Mouse (Mus musculus) cerebellum, postnatal 10 days (tissue): Measurements from ENCODE around the gene Hipk1.
"Not testable (repeated sequence)": the region's sequence is repeated elsewhere in the genome, so short reads cannot be mapped to it uniquely, and the experiment has no call there.

Experiments
- DNase-seq, 2 experiments: peaks; one replicate each; pipeline ENCODE4 v3.0.0; 2021; ENCODE audit warnings: mixed read lengths in 2 of 2

The Hipk1 gene

DNA sequence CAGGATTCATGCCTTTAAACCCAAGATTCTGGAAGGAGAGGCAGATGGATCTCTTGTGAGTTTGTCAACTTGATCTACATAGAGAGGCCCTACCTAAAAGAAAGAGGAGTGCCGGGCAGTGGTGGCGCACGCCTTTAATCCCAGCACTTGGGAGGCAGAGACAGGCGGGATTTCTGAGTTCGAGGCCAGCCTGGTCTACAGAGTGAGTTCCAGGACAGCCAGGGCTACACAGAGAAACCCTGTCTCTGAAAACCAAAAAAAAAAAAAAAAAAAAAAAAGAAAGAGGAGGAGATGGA is 696 bp upstream of the Hipk1 start:
- DNase-seq: not testable (repeated sequence)

DNA sequence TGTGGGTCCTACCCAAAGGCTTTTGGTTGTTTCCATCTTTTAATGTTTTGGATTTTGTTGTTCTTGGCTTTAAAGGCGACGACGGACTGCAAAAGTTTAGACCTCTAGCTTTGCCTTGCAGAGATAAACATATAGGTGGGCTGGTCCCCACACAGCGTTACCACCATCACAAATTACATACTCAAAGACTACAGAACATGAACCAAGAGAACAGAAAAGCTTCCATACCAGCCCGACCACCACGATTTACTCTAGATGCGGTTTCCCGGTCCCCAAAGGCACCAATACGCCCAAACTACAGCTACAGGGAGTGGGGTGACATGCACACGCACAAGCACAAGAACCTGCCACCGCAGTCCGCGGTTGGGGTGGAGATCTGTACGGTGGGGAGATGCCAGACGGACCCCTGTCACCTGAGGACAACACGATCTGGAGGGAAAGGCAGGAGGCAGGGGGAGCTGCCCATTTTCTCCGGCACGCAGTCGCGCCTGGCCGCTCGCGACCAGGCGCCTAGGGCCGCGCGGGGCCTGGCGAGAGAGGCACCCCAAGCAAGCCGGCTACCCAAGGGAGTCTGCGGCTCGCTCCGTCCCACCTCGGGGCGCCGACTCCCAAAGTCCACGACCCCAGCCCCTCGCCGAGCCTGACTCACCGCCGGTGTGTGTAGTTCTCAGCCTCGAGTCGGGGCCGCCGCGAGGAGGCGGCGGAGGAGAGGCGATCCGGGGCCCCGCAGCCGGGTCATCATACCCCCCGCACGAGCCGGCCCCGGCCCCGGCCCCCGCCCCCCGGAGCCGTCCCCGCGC is 817 bp downstream of the Hipk1 start:
- peak in 1 of 2 experiments; percentile 67 for DNase-seq

- DNase-seq: peak; percentile 34 to 38
Measured at GRCm38 (mm10) chr3:103789891-103790345, 1.4 kb downstream of the Hipk1 start.

GRCm38 (mm10) chr3:103789096-103789495 is 2.3 kb downstream of the Hipk1 start:
- no peak for DNase-seq

DNA sequence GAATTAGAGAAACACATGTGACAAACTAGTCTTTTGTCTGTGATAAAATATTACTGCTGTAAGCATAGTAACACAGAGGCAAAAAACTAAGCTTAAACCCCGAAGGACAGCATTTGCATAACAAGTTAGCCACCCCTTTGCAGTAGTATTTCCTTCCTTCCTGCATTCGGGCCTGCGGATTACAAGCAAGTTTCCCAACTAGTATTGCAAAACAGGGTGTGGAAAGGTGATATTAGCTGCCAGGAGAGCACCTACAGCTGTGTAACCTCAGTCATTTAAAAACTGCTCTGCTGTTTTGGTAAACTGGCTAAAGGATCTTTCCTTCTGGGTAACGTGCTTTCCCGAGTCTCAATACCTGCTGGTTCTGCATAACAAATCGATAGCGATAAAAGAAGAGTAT is 4.1 kb downstream of the Hipk1 start:
- no peak for DNase-seq

DNA sequence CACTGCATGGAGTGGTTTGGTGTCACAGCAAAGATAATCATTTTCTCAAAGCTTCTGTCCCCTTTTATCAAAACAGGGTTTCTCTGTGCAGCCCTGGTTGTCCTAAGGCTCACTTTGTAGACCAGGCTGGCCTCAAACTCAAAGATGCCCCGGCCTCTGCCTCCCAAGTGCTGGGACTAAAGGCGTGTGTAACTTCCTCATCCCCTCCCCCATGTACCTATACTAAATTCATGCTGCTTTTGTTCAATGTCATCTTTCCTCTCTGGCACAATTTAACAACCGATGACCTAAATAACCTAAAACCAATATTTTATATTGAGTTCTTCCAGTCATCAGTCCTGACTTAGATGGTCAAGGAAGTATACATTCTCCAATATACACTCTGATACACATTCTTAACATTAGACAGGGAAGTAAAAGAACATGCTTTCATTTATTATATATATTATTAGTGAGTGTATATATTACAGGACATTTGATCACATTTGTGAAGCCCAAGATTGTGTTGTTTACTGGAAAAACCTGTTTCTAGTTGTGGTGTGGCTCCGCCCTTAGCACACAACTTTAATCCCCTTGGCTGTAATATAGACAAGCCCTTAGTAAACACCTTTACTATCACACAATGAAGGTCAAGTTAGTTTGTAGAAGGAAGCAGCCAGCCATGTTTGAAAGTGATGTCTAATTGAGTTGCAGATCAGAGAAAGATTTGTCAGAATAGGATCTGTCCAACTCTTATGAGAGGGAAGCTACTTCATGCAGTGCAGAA is 8.3 kb downstream of the Hipk1 start:
- DNase-seq: no peak

- DNase-seq: no peak
Measured at GRCm38 (mm10) chr3:103780777-103781176, 10.6 kb downstream of the Hipk1 start.

DNA sequence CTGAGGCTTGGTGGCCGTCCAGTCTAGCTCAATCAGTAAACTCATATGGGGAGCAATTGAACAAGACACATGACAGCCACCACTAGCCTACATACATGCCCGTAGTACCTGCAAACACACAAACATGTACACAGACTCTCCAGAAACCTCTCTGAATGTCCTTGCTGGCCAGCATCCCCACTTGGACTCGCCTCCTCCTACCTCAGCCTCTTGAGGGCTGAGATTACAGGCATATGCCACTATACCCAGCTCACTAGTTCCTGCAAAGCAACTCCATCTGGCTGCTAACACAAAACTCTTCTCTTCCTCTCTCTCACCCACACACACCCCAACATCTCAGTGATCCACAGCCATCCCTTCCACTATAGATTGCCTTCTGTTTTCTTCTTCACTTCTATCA is 11.1 kb downstream of the Hipk1 start:
- peak in 1 of 2 experiments; percentile 22 for DNase-seq

- DNase-seq: no peak
Measured at GRCm38 (mm10) chr3:103779183-103779582, 12.2 kb downstream of the Hipk1 start.

GRCm38 (mm10) chr3:103778660-103779059 is 12.7 kb downstream of the Hipk1 start:
- no peak for DNase-seq

DNA sequence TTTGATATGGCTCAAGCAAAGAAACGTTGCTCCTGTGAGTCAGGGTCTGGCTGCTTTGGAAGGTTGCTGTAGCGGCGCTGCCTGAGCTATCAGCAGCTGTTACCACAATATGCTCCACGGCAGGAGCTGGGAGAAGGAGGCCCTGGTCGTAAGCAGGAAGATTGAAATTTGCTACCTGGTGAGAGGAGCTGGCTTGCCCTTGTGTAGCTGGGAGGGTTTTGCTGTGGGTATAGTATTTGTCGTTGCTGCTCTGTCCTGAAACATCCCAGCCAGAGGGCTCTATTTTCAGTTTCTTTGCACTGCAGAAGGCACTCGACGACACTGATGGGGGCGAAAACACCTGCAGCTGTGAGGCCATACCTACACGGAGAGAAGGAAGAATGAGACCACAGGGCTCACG is 13.4 kb downstream of the Hipk1 start:
- peak; percentile 54 to 61 for DNase-seq

DNA sequence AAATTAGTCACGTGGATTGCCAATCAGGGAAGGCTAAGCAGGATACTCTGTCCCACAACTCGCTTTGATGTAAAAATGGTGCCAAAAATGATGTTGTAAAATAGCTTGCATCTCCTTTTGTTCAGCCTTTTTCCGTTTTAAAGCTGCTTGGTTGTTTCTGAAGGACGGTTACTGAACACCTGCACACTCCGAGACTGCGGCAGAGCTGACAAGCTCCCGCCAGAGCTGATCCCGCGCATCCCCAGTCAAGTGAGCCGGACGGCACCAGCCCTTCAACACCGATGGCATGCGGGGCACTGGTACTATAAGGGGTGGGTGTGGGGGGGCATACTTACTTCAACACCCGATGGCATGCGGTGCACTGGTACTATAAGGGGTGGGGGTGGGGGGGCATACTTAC is 17.4 kb downstream of the Hipk1 start:
- DNase-seq: no peak

DNA sequence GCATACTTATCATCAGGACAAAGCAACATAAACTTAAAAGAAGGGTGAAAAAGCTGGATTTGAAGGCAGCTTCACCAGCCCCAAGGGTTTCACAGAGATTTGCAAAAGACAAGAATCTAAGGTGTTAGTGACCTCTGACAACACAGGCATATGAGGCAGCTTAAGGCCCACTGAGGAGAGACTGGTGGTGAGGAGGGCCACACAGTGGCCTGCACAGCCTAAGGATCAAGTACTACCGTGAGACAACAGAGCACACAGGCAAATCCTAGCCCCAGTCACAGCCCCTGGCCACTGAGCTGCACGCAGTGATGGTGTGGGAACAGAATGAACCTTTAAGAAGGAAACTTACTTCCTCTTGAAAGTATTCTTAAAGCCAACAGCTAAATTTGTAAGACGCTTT is 17.9 kb downstream of the Hipk1 start:
- no peak for DNase-seq

GRCm38 (mm10) chr3:103772846-103773245 is 18.5 kb downstream of the Hipk1 start:
- no peak for DNase-seq

DNA sequence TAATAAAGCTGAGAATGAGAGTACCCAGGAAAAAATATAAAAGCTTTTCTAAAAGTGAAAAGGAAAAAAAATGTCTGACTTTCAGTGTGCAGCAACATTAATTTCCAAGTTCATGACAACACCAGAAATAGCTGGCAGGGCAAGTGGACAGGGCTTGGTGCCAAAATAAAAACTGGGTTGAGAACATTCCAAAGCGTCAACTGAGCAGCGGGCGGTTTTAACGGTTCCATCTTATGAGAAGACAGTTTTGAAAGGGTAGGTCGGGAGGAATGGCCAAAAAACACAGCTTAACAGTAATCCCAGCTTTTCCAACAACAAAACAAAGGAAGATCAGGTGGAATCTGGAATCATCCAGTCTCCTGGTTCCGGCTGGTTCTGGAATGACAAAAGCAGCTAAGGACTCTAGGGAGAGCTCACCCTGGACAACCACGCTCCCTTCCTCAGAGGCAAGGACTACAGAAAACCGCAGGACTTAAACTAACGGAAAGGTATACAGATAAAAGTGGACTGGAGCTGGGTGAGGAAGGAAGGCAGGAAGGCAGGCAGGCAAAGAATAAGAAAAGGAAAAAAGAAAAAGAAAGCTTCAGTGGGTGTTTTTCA is 19.7 kb downstream of the Hipk1 start:
- peak; percentile 77 to 79 for DNase-seq

DNA sequence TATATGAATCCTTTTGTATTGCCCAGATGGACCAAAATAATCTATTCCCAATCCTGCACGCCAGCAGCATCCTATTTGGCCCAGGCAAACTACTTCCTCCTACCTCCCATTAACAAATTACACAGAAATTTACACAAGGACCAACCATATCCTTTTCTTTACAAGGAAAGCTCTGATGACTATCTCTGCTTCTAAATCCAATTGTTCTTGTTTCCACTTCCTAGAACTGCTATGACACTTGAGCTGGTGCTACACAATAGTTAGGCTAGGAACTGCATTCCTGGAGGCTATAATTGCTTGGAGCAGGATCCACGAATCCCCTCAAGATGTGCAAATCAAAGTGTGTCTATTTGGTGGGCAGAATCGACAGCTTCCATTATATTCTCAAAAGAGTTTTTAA is 24.6 kb downstream of the Hipk1 start:
- DNase-seq: no peak

- DNase-seq: no peak
Measured at GRCm38 (mm10) chr3:103759261-103759970, 31.9 kb downstream of the Hipk1 start.

GRCm38 (mm10) chr3:103758456-103758855 is 32.9 kb downstream of the Hipk1 start:
- no peak for DNase-seq

DNA sequence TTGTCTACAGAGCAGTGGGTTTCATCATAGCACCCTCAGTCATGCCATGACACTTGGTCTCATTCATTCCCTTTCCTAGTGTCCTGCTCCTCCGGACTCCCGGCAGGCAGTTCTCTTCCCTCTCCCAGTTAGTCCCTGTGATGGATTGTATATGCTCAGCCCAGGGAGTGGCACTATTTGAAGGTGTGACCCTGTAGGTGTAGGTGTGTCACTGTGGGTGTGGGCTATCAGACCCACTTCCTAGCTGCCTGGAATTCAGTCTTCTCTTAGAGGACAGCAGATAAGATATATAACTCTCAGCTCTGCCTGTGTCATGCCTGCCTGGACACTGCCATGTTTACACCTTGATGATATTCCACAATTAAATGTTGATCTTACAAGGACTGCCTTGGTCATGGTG is 34.4 kb downstream of the Hipk1 start:
- no peak for DNase-seq

DNA sequence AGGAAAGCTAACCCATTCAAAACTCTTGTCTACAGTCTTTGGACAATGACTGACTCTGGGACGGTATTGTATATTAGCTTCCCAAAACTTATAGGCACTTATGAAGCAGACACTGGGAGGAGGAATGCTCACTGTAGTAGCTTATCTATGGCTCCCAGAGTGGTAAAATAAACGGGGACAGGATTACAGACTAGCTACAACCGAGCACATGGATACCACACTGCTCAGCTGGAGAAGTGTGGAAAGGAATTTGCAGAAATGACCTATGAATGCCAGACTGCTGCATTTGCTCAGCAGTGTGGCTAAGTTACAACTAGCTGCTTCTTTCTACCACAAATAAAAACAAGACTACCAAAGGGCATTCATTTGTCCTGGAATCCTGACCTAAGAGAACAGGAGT is 36.0 kb downstream of the Hipk1 start:
- DNase-seq: no peak

DNA sequence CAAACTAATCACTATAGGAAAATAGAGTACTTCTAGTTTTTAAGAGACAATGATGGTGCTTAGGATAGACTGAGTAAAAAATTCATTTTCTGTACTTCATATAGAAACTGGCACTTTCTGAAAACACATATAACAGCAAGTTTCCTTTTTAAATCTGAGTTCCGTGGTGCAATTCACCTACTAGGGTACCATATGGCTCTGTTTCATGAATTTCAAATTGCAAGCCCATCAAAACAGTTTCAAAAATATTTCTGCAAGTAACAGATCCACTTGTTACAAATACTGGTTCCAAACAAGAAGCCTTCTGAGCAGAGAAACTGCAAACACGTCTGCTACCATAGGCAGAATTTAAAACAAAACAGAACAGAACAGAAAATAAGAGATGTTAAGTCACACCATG is 39.8 kb downstream of the Hipk1 start:
- no peak for DNase-seq

GRCm38 (mm10) chr3:103746711-103747110 is 44.7 kb downstream of the Hipk1 start:
- peak; percentile 45 to 57 for DNase-seq
